Mouse (Mus musculus) C2C12 (cell line): Measurements from ENCODE around the gene Lrp6.

Experiments used
- CTCF ChIP-seq: IDR thresholded peaks from one replicate; pipeline ENCODE4 v1.5.1; 2011; ENCODE audit not compliant: control insufficient read depth, insufficient read depth, insufficient read length
- MAX ChIP-seq: IDR thresholded peaks from one replicate; pipeline ENCODE4 v1.6.1; 2011; ENCODE audit warnings: mild to moderate bottlenecking, control low read depth

GRCm38 (mm10) chr6:134543607-134544006 is 23.2 kb downstream of the Lrp6 start:
- TF ChIP-seq CTCF (no peak), MAX (no peak)
